Mouse (Mus musculus) adipocyte (in vitro differentiated cells): Measurements from ENCODE around the gene C77080.

ENCODE experiments used
- DNase-seq: peaks from one replicate; pipeline ENCODE4 v3.0.0-alpha.2; 2016; ENCODE audit warnings: low spot score

Gene C77080

DNA sequence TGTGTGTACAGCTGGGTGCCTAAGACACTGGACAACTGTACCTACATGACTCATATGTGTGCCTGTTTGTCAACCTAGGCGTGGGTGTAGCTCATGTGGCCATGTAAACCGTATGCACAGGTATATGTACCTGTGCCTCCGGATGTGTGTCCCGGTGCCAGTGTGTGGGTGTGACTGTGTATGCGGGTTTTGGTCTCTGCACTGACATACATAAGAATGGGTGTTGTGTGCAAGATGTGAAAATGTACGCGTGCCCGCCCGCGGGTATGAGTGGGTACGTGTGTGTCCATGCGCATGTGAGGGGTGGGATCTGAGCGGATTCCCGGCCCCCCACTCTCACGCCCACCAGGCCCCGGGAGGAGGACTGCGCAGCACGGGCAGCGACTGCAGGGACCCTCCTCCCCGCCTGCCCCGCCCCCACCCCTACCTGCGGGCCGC, 22.6 kb downstream of the C77080 start:
- no peak for DNase-seq

DNA sequence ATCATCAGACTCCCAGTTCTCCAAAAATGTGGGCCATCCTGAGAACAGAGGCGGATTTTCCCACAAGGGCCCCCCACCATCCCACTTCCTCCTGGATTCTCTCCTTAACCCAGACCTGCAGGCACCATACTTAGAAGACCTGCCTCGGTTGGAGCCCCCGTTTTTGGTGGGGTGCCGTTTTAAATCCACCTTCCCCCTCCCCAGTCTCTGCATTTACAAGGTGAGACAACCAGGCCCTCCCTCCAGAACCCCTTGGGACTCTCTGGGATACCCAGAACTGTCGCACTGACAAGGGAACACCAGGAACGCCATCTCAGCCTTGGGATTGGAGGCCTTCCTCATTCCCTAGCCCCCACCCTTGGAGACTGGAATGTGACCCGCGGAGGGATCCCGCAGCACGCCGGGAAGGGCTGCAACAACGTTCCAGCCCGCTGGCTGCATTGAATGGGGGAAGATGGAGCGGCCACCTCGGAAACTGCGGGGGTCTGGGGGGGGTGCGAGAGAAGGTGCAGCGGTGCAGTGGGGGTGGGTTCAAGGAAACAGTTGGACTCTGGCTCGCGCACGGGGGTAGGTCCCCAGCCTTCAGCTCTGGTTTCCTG, 23.3 kb downstream of the C77080 start:
- no peak for DNase-seq

DNA sequence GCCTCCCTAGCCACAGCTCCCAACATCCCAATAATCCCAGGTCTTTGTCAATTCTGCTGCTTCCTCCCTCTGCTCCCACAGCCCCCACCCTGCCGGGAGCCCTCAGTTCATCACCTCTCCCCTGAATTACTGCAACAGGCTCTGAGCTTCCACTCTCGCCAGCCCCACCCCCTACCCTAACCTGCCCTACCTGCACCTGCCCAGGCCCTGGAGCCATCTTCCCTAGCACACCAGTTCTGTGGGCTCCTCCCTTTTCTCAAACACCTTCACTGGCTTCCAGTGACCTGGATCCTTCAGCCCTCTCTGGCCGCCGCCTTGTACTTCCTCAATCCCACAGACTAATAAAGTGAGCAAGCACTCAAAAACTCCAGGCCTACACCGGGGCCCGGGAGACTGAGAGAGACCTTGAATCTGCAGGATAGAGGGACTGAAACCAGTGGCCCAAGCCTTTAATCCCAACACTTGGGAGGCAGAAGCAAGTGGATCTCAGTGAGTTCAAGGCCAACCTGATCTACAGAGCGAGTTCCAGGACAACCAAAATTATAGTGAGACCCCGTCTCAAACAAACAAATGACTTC, 24.9 kb downstream of the C77080 start:
- DNase-seq: no peak

DNA sequence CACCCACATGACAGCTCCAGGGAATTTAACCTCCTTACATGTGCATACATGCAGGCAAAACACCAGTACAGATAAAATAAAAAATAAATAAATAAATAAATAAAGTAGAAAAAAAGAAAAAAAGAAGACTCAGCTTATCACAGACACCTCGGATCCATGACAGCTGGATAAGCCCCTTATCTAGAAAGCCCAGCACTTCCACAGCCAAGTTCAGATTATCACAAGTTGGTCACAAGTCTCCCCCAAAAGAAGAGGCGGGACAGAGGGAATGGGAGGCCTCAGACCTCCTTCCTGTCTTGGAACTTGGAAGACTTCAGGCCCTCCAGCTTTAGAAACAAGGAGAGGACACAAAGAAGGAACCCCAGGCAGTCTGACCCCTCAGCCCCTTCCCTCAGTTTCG, 26.1 kb downstream of the C77080 start:
- DNase-seq: no peak

DNA sequence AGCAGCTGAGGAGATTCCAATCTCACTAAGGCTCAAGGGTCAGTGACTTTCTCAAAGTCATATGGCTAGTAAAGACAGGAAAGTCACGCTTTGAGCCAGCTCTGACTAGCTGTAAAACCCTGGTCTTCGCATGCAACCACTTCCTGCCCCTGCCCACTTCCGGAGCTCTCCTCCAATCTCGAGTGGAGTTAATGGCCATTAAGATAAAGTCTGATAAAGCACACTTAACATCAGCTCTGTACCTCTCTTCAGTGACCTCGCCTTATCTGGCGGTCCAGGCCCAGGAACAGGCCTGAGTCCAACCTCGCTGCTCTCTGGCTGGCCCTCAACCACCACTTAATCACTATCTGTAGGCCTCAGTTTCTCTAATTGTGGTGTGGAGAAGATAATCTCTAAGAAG, 26.7 kb downstream of the C77080 start:
- no peak for DNase-seq

DNA sequence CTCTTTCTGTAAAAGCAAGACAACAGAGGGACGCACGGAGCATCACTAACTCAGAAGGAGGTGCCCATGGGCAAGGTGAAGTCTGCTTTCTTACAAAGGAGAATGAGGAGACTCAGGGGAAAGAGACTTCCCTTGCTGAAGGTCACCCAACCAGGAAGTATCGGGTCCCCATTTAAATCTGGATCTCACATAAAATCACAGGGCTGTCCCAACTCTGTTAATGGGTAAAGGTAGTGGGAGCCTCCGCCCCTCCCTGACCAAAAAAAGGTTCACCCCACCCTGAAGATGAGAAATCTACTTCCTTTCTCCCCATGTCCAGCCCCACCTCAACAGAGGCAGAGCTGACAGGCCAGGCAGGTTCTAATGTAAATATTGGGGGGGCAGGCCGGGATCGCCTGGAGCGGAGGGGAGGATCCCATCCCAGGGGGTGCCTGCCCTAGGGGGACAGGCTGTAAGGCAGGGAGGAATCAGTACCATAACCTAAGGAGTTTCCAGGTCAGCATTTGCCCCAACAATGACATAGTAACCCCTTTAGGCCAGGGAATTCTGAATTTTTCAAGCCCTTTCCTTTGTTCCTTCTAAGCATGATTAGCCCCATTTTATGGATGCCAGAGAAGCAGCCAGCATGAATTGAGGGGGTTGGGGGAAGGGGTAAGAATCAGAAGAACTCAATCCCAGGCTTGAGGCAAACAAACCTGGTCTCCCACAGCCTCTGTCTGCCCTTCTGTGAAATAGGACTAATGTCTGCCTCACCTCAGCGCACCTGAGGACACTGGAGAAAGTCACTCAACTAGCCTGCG, 28.4 kb downstream of the C77080 start:
- no peak for DNase-seq

DNA sequence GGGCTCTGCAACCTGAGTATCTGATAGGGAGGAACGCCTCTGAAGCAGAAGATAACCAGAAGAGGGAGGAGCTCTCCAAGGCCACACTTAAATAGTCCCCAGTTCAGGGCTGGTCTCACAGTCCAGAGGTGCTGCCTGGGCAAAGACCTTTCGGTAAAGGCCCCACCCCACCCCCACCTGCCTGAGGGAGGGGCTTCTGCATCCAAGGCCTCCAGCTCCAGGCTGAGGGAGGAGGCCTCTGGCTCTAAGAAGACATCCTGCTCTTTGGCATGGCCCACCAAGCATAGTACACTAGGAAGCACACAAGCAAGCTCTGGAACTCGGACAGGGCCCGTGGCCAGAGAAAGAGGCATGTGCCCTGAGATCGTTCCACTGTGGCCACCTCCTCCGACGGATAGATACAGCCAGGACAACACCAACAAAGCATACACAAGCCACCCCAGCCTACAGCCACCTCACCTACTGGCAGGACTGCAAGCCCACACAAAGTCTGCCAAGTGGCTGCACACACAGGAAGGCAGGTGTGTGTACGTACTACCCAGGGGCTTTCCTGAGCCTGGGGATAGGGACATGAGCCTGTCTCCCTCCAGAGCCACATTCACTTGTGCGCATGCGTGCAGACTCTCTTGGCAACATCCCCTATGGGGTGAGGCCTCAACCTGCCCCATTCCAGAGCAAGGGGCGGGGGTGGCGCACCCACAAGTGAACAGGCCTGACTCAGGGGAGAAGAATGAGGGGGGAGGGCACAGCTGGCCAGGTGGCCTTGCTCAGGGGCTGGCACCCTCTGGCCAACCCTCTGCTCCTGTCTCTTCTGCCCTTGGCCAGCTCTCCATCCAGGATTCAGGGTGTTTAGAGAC, 29.4 kb downstream of the C77080 start:
- no peak for DNase-seq

DNA sequence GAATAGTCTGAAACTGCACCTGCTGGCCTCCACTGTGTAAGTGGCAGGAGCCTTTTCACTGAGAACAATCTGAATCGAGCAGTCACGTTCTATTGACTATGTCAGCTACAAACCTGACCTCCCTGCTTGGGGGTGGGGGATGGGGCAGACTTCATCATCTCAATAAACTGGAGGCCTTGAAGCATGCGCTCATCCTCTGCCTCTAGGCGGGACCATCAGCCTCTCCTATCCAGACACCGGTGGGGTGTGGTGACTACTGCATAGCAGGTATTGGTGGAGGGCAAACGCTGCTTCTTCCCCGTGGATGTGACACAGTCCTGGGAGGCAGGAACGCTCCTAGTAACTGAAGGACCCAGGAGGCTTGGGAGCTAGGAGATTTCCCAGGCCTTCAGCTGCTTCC, 30.3 kb downstream of the C77080 start:
- DNase-seq: no peak

DNA sequence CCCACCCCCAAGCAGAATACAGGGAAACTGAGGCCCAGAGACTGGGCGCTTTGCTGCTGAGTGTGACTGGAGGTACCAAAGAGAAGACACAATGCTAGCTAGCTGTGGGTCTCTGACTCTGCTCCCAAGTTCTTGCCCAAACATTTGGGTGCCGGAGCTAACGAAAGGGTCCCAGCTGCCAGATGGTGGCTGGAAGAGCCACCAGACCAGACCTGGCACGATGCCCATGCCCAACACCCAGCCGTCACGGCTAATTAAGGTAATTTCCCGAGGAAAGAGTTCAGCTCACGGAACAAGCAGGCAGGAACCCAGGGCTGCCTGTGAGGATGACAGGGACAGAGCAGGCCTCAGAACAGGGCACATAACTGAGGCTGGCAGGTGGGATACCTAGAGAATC, 33.2 kb downstream of the C77080 start:
- no peak for DNase-seq

DNA sequence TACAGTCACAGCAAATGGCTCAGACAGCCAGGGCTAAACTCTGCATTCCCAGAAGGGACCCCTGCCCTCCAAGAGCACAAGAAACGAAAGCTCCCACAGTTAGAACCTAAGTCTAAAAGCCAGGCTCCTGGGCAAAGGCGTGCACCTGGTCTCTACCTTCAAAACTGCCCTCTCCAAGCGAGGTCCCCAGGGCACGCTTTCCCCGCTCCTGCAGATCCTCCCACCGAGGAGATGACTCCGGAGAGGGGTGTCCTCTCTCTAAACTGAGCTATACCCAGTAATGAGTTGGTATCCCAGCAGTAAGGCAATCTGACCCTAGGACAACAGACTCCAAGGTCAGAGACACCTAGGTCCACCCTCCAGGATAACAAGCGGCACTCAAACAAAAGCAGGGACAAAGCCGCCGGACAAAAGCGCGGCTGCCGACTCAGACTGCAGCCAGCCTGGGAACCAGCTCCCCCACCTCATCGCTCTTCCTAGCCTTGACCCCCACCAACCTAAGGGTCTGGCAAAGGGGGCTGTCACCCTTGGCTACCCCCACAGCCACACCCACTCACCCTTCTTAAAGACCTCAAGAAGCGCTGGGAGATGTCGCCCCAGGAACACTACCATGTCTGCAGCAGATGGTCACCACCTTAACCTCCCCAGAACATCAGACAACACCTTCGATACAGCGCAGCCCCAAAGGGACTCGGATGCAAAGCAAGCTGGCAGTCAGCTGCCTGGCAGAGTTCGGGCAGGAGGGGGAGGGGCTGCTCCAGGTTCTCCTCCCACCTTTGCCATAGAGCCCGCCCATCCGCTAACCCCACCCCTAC, 33.8 kb downstream of the C77080 start:
- DNase-seq: no peak

DNA sequence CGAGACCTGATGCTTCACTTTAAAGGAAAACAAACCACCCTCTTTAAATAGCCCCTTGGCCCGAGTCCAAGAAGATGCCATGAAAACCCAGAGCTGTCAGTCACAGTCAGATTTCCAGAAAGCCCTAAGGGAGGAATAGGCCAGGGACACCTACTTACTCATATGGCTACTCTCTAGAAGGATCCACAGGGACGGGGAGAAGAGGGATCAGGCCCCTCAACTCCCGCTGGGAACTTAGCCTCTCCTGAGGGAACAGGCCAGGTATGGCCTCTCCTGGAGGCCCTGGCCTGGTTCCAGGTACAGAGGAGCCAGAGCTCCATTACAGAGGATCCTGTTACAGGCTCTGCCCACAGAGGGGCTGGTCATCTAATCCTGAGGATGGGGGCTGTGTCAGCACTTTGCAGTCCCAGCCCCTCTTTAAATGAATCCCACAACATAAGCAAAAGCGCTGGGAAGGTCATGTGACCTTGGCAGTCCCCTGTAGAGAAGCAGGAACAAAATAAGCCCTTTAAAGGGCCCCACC, 34.7 kb downstream of the C77080 start:
- no peak for DNase-seq

DNA sequence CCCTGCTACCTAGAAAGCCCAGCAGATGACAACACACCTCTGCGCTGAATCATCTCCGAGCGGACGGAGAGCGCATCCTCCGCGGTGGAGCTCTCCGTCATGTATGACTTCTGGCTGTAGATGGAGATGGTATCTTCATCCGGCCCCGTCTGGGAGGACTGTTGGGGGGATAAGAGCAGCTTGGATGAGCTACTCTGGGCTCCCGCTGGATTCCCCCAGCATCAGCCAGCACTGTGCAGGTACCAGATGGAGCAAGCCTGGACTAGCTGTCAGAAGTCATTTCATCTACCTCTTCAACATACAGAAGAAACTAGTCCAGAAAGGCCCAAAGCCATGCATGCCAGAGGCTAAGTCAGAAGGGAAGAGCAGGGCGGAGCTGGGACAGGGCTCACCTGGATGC, 35.9 kb downstream of the C77080 start:
- DNase-seq: no peak

DNA sequence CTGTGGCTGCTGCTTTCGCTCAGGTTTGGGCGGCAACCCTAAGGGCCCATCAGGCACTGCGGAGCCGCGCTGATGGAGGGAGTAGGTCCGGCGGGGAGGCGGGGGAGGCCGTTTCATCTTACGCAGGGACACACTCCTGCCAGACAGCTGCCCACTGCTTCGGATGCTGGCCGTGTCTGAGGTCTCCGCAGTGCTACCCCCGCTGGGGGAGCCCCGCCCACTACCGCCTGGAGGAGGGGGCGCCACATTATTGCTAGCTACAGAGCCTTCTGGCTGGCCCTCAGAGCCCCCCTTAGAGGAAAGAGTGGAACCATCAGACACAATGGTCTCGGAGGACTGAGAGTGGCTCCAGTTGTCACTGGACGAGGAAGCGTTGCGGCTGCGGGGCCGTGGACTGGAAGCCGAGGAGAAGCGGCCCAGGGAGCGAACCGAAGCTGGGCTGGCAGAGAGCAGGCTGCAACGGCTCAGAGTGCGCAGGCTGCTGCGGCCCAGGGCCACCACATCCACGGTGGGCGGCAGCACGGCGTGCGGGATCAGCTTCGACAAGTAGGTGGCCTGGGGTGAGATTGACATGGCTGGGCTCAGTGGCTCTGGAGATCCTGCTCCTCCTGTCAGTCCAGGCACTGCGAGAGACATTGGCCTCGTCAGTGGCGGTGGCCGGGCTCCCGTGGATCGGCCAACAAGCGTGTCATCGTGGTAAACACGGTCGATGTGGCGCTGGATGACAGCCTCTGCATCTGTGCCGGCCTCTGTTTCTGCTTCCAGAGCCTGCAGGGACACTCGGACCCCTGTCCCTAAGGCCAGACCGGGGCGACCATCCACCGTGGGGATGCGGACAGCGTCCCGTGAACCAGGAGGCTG, 37.6 kb downstream of the C77080 start:
- DNase-seq: no peak

DNA sequence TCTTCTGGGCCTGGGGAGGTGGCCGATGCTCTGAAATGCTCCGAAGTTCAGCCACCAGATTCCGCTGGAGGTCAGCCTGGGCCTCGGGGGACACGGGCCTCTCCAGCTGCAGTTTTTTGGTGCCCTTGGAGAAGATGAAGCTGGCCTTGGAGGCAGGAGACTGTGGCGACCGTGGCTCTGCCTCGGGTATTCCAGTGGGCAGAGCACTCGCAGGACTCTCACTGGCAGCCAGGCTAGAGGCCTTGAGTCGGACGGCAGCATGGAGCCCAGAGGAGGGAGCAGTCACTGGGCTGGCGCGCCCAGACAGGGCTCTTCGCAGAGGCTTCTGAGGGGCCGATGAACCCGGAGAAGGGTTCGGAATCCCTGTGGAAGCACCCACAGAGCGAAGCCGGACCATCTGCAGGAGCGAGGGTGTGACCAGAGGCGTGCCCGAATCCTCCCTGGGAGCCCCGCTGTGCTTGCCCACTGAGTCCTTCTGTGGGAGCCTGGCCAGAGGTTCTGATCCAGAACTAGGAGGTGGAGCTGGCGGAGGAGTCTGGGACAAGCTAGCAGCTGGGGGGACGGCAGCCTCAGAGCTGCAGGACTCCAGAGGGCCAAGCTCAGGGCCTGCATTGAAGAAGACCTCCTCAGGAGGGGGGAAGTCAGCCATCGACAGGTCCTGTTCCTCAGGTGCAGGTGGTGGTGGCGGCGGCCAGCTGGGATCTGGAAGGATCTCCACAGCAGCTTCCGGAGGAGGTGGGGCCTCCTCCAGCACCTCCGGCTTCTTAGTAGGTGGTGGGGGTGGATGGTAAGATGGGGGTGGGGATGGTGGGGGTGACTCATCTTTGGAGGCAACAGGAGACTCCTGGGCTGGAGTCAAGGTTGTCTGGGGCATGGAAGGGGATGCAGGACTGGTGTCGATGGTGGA, 38.9 kb downstream of the C77080 start:
- DNase-seq: no peak

DNA sequence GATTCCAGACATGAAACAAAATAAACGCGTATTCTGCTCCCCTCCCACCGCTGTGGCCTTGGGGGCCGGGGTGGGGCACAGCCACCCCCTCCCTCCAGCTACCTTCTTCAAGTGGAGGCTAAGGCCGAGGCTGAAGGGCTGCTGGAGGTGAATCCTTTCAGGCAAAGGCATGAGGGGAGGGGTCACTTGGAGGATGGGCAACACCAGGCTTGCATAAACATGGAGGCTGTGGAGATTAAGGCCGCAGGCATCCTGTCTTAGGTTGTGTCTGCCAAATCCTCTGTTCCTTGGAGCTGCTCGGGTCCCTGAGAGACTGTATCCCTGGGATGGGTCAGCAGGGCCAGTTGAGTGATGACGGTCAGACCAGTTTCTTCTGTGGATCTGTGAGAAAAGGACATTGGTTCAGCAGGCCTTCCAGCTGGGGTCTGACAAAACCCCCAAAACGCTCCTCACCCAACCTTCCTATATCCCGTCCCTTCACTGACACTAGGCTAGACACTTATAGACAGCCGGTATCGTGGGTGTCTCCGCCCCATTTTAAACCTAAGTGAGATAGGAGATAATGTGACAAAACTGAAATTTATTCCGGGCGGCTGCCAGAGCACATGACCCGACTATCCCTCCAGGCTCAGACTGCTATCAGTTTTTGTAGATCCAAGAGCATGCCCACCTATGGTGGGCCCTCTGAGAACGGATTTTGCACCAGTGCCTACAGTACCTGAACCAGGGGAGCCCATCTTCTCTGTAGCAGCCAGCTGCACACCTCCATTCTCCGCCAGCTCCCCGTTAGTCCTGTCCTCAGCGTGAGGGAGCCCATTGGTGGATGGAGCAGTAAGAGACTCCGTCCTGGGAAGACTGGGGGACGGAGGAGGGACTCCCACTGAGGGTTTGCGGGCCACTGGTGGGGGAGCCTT, 39.9 kb downstream of the C77080 start:
- DNase-seq: no peak

DNA sequence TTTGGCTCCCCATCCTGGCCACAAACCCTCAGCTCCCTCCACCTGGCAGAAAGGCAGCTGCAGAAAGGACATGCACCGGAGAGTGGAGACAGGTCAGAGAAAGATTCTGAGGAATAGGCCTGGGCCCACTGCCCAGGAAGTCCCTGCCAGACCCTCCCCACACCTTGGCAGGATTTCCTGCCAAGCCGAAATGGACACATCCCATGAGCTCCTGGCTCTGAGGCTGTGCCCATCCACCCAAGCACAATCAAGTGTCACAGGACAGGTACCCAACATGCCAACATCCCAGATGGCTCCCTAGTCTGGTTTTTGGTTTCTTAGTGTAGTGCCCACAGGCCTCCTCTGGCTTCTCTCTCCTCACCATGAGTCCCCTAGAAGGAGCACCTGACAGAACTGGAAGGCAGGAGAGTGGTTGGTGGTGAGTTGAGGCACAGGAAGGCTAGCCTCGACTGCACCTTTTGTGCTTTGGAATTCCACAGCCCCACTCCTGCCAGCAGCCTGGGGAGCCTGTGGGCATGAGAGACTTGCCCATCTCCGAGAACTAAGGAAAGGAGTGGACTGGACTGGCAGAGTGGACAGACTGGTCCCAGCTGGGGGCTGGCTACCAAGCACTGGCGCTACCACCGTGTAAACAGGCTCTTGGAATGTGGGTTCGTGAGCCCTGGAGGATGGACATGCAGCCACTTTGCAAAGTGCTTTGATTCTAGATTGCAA, 40.7 kb downstream of the C77080 start:
- DNase-seq: no peak

DNA sequence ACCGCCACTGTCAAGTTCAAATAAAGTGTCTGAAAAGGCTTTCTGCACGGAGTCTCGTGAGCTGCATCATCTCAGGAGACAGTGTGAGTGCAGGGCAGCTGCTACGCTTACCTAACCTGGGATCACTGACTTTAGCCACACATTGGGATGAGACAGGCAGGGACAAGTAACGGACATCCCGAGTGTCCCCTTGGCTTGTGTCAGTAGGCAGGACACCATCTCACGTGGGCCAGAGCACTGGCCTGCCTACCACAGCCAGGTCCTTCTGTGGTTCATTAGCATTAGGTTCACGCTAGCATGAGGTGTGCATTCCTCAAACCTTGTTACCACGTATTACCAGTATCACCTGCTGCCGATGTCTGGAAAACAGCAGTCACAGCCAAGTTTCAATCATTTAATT, 42.0 kb downstream of the C77080 start:
- DNase-seq: no peak
